12 mouse cellular contexts compared by ENCODE assay signal in the genomic region with DNA sequence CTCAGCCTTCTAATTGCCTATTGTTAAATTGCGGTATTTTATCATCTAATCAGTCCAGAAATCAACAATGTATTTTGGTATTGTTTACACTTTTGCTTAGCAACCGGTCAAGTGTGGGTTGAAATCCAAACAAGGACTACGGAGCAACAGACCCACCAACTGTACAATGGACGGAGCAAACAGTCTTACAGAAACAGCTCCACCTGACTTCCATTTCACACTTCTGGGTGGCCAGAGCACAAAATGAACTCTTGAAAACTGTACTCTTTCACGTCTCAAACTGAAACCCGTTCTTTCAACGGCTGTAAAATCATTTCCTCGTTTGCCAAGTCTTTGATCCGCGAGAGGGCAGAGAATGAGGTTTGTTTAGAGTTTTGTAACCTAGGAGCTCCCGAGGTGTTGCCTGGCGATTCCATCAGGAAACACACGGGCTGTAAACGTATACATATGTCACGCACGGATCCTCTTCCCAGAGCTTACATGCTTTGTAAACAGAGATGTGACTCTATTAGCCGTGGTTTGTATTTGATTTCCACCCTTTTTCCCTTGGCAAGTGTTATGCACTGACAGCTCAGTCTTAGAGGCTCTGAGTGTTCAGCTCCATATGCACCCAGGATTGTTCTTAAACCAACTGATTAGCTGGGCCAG.
DNase-seq lines count a peak whose midpoint lies in the region; ATAC-seq and TF ChIP-seq lines count a peak whose summit lies in the region.
"Had no signal": no experiment of that assay in that cellular context is flagged by ENCODE, and none has a peak within 500 bp of the region (broad histone marks: within the 10 kb centered on the region; RNA-seq: fewer than 3 reads in every experiment).

No protein-coding gene starts in this region.

- no peak overlapping the region for H3K4me3 ChIP-seq in hindbrain, embryonic 16.5 days (ENCODE audit: low read length)
- no peak overlapping the region for H3K4me3 ChIP-seq in hindbrain, embryonic 12.5 days
- no peak overlapping the region for H3K4me3 ChIP-seq in hindbrain, postnatal 0 days (ENCODE audit: low read length)
- H3K4me3 ChIP-seq in lung, embryonic 15.5 days: peak overlapping the region; percentile 20
- H3K4me3 ChIP-seq: neural tube, embryonic 12.5 days had no signal

- DNase-seq in hindbrain, postnatal 0 days (ENCODE audit: low spot score): no peak
- DNase-seq in frontal cortex, adult 2 months (ENCODE audit: extremely low spot score in 1 of 2, low spot score in 1 of 2): no peak
- no peak for DNase-seq in right cerebral cortex, postnatal 25 days
- DNase-seq: heart, postnatal 14 days; right cerebral cortex, postnatal 14 days had no signal

- no peaks in the 10 kb centered on the region for H3K36me3 ChIP-seq in hindbrain, embryonic 16.5 days (ENCODE audit: control insufficient read depth, insufficient read depth, low read length)
- no peaks in the 10 kb centered on the region for H3K36me3 ChIP-seq in hindbrain, embryonic 12.5 days
- no peaks in the 10 kb centered on the region for H3K36me3 ChIP-seq in hindbrain, postnatal 0 days (ENCODE audit: insufficient read depth, low read length)
- no peaks in the 10 kb centered on the region for H3K36me3 ChIP-seq in lung, embryonic 15.5 days
- H3K36me3 ChIP-seq: neural tube, embryonic 12.5 days had no signal

- 0 out of 2 replicates have a peak overlapping the region, but pooled peaks have one; percentile 8 for H3K4me2 ChIP-seq in hindbrain, embryonic 16.5 days (ENCODE audit: low read length)
- H3K4me2 ChIP-seq in hindbrain, embryonic 12.5 days (replicated peaks): no peak overlapping the region
- peak overlapping the region; percentile 40 for H3K4me2 ChIP-seq in hindbrain, postnatal 0 days (ENCODE audit: low read depth, low read length)
- H3K4me2 ChIP-seq in lung, embryonic 15.5 days: peak overlapping the region; percentile 51
- H3K4me2 ChIP-seq: neural tube, embryonic 12.5 days had no signal

- H3K4me1 ChIP-seq in hindbrain, embryonic 16.5 days (ENCODE audit: control insufficient read depth, insufficient read depth, low read depth, low read length): no peaks in the 10 kb centered on the region
- no peaks in the 10 kb centered on the region for H3K4me1 ChIP-seq in hindbrain, embryonic 12.5 days
- no peaks in the 10 kb centered on the region for H3K4me1 ChIP-seq in hindbrain, postnatal 0 days (ENCODE audit: insufficient read depth, low read length)
- peaks cover 8% of the 10 kb centered on the region; the same call in 1 of the 2 replicates for H3K4me1 ChIP-seq in lung, embryonic 15.5 days
- H3K4me1 ChIP-seq: neural tube, embryonic 12.5 days had no signal

- ATAC-seq in hindbrain, embryonic 16.5 days: no peak
- ATAC-seq in hindbrain, embryonic 12.5 days (ENCODE audit: low FRiP score): no peak
- peak; percentile 69 for ATAC-seq in CD4-positive, CD25-positive, alpha-beta regulatory T cell, adult 4 months
- 0 out of 2 replicates have a peak, but pooled peaks have one; percentile 21 for ATAC-seq in hindbrain, postnatal 0 days
- ATAC-seq in lung, embryonic 15.5 days (ENCODE audit: borderline replicate concordance, extremely low read depth, low FRiP score, low TSS enrichment): peak; percentile 57; the same call in 1 of the 2 replicates
- ATAC-seq in megakaryocyte-erythroid progenitor cell, adult 5-6 weeks (replicated peaks; ENCODE audit: low FRiP score, low TSS enrichment, poor library complexity, severe bottlenecking): no peak

- WGBS in hindbrain, embryonic 16.5 days: 56% methylated on average over 17 of the region's 17 CpGs
- WGBS in hindbrain, embryonic 12.5 days: 71% methylated on average over 17 of the region's 17 CpGs
- 44% methylated on average over 17 of the region's 17 CpGs for WGBS in hindbrain, postnatal 0 days
- 15% methylated on average over 17 of the region's 17 CpGs for WGBS in lung, embryonic 15.5 days

- TF ChIP-seq CTCF in hindbrain, postnatal 0 days (IDR thresholded peaks at IDR 0.05; ENCODE audit: low read depth): no peak

- no peaks in the 10 kb centered on the region; the same call in 1 of the 2 replicates for H3K27me3 ChIP-seq in hindbrain, embryonic 16.5 days (replicated peaks; ENCODE audit: control insufficient read depth, insufficient read depth, low read length)
- no peaks in the 10 kb centered on the region for H3K27me3 ChIP-seq in hindbrain, embryonic 12.5 days
- H3K27me3 ChIP-seq in hindbrain, postnatal 0 days (ENCODE audit: insufficient read depth, low read length): no peaks in the 10 kb centered on the region
- no peaks in the 10 kb centered on the region for H3K27me3 ChIP-seq in lung, embryonic 15.5 days
- H3K27me3 ChIP-seq: CH12.LX; neural tube, embryonic 12.5 days had no signal

- H3K9ac ChIP-seq in hindbrain, embryonic 16.5 days (ENCODE audit: low read depth, low read length): no peak overlapping the region
- H3K9ac ChIP-seq in hindbrain, embryonic 12.5 days: no peak overlapping the region
- H3K9ac ChIP-seq in hindbrain, postnatal 0 days (replicated peaks; ENCODE audit: low read length): no peak overlapping the region
- no peak overlapping the region for H3K9ac ChIP-seq in lung, embryonic 15.5 days
- H3K9ac ChIP-seq: neural tube, embryonic 12.5 days had no signal

- H3K9me3 ChIP-seq in hindbrain, embryonic 16.5 days (ENCODE audit: control insufficient read depth, low read length): 0 out of 2 replicates have a peak, but pooled peaks cover 2% of the 10 kb centered on the region
- H3K9me3 ChIP-seq in hindbrain, embryonic 12.5 days (replicated peaks): peaks cover 4% of the 10 kb centered on the region; the same call in 1 of the 2 replicates
- H3K9me3 ChIP-seq in hindbrain, postnatal 0 days (ENCODE audit: low read length): no peaks in the 10 kb centered on the region
- no peaks in the 10 kb centered on the region for H3K9me3 ChIP-seq in lung, embryonic 15.5 days
- H3K9me3 ChIP-seq: neural tube, embryonic 12.5 days had no signal

- H3K27ac ChIP-seq in hindbrain, embryonic 16.5 days (ENCODE audit: low read depth, low read length): no peak overlapping the region
- H3K27ac ChIP-seq in hindbrain, embryonic 12.5 days: no peak overlapping the region
- H3K27ac ChIP-seq in hindbrain, postnatal 0 days: no peak overlapping the region
- peak overlapping the region; percentile 10; the same call in 1 of the 2 replicates for H3K27ac ChIP-seq in lung, embryonic 15.5 days
- H3K27ac ChIP-seq: neural tube, embryonic 12.5 days had no signal

Comparison
In these comparisons a context has a peak if more than half of its experiments do, and no peak if none do; other contexts are left out.
1. ATAC-seq: peak in CD4-positive, CD25-positive, alpha-beta regulatory T cell, adult 4 months (single experiment), hindbrain, postnatal 0 days (single experiment) and lung, embryonic 15.5 days (single experiment); none in hindbrain, embryonic 16.5 days (single experiment), hindbrain, embryonic 12.5 days (single experiment) and megakaryocyte-erythroid progenitor cell, adult 5-6 weeks (single experiment).